Mouse (Mus musculus): Measurements from ENCODE around the gene Nwd1. TPM values are rescaled to one million over a fixed set of nuclear protein-coding genes. Genes with fewer than 3 reads are reported as not detected.

Gene Nwd1
- total RNA-seq, 2 experiments from 2014 or later: 0.33 to 0.96 TPM

DNA sequence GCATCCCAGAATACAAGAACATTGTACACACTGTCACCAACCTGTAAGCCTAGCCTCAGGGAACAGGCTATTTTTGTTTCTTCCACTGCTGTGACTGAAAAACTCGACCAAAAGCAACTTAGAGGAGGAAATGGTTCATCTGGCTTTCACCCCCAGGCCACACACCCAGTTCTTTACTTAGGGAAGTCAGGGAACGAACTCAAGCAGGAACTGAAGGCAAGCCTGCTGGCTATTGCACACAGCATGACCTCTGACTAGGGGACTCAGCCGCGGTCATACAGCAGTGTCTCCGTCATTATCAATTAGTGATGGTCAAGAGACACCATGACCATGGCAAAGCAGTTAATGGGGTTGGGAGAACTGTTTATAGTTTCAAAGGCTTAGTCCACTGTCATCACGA is 66.1 kb downstream of the Nwd1 start:
- DNase-seq: no peak

DNA sequence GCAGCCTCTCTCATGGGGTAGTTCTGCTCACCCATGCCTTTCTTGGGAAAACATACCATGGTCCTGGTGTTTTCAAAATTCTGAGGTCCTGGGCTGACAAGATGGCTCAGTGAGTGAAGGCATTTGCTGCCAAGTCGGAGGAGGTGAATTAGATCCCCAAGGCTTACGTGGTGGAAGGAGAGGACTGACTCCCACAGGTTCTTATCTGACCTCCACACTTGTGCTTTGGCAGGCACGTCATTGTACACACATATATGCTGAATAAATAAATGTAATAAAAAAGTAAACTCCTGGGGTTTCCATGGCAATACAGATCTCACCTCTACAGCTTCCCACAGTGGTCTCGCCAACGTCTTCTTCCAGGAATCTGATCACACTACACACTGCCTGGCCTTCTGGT is 70.1 kb downstream of the Nwd1 start:
- DNase-seq: no peak

DNA sequence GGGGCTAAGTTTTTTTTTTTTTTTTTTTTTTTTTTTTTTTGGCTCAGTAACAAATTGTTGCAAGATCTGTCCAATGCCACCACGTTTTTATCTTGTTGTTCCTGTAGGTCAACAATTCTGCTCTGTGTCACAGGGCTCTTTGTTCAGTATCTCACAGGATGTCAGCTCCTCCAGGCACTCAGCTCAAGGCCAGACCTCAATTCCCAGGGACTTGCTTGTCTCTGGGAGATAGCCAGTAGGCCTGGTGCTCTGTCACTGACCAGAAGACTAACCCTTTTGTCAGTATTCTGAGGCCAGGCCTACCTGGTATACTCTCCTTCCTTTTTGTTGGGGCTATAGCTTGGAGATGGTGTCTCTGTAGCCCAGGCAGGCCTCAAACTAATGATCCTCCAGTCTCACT is 74.0 kb downstream of the Nwd1 start:
- no peak for DNase-seq

DNA sequence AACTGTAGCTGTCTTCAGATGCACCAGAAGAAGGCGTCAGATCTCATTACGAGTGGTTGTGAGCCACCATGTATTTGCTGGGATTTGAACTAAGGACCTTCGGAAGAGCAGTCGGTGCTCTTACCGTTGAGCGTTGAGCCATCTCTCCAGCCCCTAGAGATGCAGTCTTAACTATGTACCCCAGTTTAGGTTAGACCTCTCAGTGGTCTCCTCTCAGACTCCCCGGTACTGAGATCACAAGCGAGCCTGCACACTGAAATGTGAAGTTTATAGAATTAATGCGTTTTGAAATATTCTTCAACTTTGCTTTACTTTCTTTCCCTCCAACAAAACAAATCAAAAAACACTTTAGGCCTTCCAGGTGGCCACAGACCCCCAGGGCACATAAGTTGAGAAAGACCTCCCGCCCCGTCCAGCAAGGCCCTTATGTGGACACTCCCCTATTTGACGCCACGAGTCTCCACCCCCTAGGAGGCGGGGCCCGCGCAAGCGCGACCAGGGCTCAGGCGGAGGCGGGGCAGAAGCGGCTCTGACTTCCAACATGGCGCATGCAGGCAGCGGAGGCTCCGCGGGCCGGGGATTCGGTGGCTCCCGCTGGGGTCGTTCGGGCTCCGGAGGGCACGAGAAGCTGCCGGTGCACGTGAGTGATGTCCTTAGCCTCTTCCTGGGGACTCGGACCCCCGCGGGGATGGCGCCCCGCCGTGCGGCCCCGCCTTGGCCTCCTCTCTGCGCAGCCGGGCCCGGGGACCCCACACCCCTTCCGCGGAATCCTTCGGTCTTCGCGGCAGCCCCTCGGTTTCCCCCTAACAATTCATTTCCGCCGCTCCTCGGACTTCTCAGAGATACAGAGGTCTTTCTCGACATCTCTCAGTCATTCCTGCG is 76.5 kb downstream of the Nwd1 start, which contains the start of gene Sin3b:
Sin3b (plus strand) TSS at position 517 of the 882 bp plus-strand sequence.
- DNase-seq: peak; percentile 92

DNA sequence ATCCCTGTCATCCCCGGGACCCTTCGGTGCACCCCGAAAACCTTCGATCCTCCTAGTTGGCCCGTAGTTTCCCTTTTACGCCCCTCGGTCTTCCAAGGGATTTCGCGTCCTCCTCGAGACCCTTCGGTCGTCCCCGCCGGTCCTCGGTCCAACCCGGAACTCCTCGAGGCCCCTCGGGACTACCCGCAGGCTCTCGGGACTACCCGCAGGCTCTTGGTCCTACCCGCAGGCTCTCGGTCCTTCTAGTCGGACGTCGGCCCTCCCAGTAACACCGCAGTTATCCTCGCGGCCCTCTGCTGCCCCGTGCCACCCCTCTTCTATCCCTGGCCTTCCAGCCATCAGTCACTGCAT is 77.1 kb downstream of the Nwd1 start:
- DNase-seq: peak; percentile 13

DNA sequence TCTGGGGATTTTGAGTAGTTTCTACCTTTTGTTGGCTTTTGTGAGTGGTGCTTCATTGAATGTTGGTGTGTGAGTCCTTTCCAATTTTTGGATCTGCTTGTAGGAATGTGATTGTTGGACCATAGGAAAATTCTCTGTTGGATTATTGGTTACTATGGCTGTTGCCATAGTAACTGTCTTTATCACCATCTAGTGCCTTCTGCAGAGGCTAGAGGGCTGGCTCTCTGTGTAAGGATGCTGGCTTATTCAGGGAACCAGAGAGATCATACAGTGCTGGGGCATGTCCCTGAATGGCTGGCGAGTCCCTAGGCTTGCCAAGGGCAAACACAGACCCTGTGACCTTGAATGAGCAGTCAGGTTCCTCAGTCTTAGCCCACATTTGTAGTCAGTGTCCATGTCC is 82.1 kb downstream of the Nwd1 start:
- no peak for DNase-seq

DNA sequence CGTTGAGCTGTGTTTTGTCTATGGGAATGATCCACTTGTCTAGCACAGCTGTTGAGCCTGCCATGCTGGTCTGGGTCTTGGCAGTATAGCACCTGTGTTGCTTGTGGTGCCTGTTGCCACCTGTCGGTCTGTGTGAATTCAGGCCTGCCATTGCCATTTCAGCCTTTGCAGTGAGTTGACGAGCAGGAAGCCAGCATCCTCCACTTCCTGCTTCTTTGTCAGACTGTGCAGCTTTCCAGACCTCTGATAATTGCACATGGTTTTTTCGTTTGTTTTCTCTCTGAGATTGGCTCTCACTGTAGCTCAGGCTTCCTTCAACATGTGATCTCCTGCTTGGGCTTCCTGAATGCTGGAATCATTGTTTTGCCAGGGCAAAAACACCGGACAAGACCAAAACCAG is 88.5 kb downstream of the Nwd1 start:
- no peak for DNase-seq

DNA sequence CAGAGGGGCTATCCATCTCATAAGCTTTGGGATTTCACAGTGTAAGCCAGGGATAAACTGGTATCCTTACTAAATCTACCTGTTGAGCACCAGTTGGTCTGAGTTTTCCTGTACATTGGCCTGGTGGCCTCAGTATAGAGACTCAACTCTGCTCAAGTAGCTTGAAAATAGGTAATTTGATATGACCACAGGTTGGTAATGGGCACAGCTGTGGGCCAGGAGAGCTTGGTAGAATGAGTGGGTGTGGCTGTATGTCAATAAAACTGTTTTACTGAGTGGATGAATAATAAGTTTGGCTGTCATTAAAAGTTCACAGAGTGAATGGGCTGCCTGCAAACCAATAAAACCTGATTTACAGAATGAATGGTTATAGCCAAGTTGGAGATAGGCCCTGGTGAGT is 90.4 kb downstream of the Nwd1 start:
- no peak for DNase-seq

DNA sequence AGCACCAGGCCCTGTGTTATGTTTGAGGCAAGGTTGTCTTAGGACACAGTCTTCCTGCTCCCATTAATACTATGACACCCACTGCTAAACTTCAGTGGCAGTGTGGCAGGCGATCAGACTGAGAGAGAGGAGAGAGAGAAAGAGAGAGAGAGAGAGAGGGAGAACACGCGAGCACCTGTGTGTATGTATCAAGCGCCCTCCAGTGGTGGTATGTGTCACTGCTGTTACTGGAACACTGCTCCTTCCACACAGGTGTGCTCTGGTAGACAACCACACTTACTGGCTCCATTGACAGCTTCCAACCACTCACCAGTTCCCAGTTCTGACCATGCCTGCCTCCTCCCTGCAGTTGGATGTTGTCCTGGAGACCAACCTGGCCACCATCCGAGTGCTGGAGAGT is 99.5 kb downstream of the Nwd1 start:
- DNase-seq: no peak

DNA sequence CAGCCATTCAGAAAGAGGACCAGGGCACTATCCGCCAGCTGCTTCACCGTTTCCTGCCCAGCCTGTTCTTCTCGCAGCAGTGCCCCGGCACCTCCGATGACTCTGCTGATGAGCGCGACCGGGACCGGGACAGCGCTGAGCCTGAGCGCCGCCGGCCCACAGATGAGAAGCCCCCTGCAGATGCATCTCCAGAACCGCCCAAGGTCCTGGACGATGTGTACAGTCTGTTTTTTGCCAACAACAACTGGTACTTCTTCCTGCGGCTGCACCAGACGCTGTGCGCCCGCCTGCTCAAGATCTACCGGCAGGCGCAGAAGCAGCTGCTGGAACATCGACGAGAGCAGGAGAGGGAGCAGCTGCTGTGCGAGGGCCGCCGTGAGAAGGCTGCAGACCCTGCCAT is 103.3 kb downstream of the Nwd1 start:
- DNase-seq: peak; percentile 3

DNA sequence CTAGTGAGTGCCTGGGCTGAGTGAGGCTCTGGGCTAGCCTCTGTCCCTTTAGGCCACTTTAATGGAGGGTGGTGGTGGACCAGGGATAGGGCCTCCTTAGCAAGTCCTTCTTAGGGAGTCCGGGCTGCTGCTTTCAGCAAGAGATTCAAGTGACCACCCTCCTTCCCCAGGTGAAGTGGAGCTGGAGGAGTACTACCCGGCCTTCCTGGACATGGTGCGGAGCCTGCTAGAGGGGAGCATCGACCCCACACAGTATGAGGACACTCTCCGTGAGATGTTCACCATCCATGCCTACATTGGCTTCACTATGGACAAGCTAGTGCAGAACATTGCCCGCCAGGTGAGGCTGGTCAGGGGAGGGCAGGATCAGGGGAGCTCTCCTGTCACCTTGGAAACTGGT is 103.8 kb downstream of the Nwd1 start:
- no peak for DNase-seq

DNA sequence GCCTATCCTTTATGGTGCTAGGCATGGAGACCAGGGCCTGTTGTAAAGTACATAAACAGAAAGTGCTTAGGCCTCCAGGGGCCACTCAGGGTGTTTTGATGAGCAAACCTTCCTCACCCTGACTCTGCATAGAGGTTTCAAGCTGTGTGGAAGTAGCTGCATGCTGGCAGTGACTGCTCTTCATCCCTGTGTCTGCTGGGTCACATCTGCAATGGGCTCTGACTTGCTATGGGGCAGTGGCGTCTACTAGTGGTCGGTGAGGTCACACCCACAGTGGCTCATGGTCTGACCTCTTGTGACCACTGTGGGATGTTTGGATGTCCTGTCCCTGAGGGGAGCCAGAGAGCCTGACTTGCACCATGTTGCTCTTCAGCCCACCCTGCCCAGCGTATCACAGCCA is 104.6 kb downstream of the Nwd1 start:
- DNase-seq: no peak

DNA sequence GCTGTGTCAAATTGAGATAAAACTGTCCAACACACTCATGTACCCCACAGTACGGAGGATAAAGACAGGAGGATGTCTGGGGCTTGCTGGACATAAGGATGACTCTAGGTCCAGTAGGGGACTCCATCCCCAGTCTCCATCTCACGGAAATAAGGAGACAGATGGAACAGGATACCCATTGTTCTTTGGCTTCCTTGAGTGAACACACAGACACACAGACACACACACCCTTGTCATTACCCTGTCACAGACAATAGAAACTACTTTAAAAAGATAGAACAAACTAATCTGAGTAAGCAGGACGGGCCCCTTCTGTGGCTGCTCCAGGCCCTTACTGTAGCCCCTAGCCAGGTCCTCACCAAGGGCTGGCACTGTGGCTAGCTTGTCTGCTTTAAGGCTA is 105.8 kb downstream of the Nwd1 start:
- DNase-seq: no peak

DNA sequence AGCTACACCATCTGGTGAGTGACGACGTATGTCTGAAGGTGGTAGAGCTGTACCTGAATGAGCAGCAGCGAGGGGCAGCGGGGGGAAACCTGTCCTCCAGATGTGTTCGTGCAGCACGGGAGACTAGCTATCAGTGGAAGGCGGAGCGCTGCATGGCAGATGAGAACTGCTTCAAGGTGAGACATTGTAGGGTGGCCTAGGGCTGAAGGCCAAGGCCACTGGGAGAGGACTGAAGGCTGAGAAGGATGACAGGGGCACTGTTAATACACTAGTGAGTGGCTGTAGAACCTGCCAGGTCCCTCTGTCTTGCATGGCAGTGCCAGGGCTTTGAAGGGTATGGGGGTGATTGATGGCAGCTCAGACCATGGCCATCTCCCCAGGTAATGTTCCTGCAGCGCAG is 106.7 kb downstream of the Nwd1 start:
- DNase-seq: peak; percentile 3

DNA sequence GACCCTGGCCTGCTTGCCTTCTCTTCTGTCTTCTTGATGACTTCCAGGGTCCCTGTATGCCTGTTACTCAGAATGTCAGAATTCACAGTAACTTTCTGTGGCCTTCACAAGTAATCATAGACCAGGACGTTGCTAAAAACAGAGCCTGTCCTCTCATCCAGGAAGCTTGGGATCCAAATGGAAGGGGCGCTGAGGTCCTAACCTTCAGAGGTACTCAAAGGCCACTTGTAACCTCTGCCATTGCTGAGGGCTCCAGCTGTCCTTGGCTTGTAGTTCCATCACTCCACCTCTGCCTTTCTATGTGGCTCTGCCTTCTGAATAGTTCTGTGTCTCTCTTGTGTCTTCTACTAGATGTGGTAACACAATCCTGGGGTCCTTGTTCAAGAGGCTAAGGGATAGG is 107.3 kb downstream of the Nwd1 start:
- peak; percentile 3 for DNase-seq

DNA sequence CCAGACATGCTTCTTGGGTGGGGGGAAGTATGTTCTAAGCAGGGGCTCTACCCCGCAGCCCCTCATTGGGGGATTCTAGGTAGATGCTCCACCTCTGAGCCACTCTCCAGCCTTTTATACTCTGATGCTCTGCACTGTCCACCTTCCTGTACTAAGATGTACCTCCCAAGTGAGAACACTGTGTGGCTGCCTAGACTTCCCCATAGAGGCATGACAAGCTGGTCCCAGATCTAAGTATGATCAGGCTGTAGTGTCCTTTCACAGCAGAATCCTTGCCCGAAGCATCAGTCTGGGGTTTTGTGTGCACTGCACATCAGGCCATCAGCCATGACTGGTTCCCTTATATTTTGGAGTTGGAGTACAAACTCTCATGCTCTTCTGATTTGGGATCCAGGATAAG is 109.5 kb downstream of the Nwd1 start:
- DNase-seq: peak; percentile 4

DNA sequence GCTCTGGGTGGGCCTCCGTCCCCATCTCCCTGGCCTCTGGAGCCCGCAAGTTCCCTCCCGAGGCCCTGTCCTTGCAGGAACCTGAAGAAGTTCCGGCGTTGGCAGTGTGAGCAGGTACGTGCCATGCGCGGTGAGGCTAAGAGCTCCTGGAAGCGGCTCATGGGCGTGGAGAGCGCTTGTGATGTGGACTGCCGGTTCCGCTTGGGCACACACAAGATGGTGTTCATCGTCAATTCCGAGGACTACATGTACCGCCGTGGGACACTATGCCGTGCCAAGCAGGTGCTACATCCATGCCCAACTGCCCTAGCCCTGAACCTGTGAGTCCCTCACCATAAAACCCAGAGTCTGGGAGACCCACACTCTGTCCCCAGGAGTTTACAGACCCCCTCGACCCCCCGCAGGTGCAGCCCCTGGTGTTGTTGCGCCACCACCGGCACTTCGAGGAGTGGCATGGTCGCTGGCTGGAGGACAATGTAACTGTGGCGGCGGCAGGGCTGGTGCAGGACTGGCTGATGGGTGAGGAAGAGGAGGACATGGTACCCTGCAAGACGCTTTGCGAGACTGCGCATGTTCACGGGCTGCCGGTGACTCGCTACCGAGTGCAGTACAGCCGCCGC is 110.4 kb downstream of the Nwd1 start:
- no peak for DNase-seq

DNA sequence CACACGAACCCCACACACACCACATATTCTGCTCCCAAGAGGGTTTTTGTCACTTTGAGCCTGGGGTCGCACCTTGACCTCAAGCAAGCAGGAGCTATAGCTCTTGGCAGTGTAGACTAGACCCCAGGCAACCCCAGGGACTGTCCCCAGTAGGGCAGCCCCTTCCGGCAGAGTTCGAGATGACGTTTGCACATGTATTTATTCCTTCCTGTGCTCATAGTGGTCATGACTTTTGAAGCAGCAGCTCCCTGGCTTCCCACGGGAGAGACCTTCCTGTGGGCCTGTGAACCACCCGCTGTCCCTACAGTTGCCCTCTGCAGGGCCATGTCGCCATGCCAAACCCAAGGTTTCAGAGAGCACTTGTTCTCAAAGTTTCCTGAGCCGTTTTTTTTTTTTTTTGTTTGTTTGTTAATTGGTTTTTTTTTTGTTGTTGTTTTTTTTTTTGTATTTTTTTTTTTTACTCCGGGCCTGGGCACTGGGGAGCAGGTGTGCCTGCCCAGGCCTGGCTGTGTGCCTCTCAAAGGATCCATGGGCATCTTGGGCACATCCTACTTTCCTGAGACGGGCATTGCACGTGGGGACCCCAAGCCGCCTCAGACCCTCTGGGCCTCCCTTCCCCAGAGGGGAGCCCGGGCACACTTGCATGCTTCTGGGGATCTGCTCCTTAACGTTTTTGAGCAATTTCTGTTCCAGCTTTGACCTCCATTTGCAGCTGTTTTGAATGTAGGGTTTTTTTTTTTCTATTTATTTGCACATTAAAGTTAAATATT is 111.1 kb downstream of the Nwd1 start:
- DNase-seq: no peak

DNA sequence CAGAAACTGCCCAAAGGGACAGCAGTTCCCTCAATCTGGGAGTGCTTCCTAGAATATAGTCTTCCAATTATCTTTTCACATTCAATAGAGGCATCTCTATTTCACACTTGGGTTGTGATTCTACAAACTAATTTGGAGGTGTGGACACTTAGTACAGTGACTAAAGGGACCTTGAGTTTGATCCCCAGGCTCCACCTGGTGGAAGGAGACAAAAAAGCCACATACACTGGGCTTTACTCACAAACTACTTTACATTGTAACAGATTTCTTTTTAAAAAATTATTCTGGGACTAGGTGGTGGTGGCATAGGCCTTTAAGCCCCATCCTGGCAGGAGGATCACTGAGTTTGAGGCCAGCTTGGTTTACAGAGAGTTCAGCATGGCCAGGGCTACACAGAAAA is 111.8 kb downstream of the Nwd1 start:
- no peak for DNase-seq

DNA sequence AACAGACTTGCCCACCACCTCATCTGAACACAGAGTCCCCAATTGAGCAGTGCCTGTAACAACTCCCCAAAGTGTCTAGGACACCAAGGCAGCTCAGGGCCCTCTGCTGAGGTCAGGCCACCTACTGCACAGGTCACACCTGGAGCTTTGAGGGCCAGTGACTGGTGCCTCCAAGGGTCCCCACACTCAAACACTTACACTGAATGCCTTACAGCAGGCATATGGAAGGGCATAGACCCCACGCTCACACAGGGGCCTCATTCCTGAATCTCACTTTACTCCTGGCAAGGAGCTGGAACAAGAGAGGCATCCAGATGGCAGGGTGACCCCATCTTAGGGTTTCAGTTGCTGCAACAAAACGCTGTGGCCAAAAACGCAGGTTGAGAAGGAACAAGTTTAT is 113.7 kb downstream of the Nwd1 start:
- no peak for DNase-seq

DNA sequence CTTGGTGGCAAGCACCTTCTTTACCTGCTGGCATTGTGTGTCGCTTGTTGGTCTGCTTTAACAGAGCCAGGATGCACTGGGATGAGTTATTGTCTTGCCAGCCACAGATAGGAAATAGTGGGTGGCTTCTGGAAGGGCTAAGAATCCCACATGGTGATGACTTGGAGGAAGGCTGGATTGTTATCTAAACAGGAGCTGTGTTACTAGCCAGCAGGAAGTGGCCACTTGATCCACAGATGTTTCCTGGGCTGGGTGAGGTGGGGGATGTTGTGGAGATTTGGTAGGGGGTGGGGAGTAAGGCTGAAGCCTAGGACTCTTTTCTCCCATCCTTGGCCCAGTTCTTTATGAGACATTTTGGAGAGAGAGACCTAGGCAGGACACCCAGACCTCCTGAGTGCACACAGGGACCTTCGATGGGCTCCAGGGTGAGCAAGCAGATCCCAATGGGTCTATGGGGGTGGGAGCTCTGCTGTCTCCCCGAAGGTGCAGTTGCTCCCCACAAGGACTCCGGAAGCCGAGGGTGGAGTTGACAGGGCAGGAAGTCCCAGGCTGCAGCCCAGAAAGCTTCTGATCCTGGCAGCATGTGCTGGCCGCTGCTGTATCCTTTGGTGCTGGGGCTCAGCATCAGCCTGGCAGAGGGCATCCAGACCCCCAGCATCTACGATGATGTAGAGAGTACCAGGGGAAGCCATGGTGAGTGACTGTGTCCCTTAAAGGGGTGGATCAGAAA is 115.0 kb downstream of the Nwd1 start, which contains the start of gene F2rl3:
F2rl3 (plus strand) TSS at position 559 of the 730 bp plus-strand sequence.
- no peak for DNase-seq

DNA sequence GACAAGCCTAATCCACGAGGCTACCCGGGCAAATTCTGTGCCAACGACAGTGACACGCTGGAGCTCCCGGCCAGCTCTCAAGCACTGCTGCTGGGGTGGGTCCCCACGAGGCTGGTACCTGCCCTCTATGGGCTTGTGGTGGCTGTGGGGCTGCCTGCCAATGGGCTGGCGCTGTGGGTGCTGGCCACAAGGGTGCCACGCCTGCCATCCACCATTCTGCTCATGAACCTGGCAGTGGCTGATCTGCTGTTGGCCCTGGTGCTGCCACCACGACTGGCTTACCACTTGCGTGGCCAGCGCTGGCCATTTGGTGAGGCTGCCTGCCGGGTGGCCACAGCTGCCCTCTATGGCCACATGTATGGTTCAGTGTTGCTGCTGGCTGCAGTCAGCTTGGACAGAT is 115.8 kb downstream of the Nwd1 start:
- DNase-seq: no peak
